Mouse (Mus musculus): Measurements from ENCODE around the gene Adal. TPM values are rescaled to one million over a fixed set of nuclear protein-coding genes. Genes with fewer than 3 reads are reported as not detected.

Gene Adal
- polyA plus RNA-seq, 1 experiment from 2014 or later = 20.7 TPM

DNA sequence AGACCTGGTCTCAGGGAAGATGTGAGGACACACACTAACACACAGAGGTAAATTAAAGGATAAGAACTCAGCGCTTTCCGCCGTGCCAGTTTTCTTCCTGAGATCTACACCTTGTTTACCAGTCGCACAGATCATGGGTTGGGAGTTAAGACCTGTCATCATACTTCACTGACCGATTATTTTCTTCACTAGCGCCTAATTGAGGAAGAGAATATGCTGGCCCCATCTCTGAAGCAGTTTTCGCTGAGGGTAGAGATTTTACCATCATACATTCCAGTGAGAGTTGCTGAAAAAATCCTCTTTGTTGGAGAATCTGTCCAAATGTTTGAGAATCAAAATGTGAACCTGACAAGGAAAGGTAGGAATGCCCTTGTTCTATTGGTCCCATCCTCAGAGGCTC, 43.9 kb downstream of the Adal start:
- WGBS = 94% methylated on average over 7 of the region's 7 CpGs
- Histone ChIP-seq H3K4me3 (no peak overlapping the region), H3K27ac (no peak overlapping the region), H3K4me1 (no peaks in the 10 kb centered on the region), H3K27me3 (no peaks in the 10 kb centered on the region), H3K36me3 (peaks cover 70% of the 10 kb centered on the region), H3K9ac (no peak overlapping the region), H3K4me2 (replicated peaks) (no peak overlapping the region), H3K9me3 (no peaks in the 10 kb centered on the region)
- ATAC-seq (ENCODE audit: low FRiP score, low read depth) = no peak

DNA sequence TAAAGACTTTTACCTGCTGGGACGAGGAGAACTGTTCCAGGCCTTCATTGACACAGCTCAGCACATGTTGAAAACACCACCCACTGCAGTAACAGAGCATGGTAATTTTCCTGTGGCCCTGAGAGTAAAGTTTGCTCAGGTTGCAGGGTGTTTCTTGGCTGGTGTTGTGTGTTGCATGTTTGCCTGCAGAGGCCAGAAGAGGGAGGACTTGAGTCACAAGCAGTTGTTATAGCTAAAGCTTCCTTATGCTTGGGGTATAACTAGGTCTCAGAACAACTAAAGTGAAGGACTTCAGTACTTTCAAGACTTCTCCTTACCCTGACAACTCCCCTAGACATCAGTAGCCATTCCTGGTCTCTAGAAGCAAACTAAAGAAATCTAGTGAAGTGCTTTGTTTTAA, 48.3 kb downstream of the Adal start:
- no peaks in the 10 kb centered on the region for H3K9me3 ChIP-seq
- peaks cover 86% of the 10 kb centered on the region for H3K36me3 ChIP-seq
- H3K4me1 ChIP-seq = no peaks in the 10 kb centered on the region
- H3K4me2 ChIP-seq (replicated peaks) = no peak overlapping the region
- H3K27ac ChIP-seq = no peak overlapping the region
- no peak overlapping the region for H3K4me3 ChIP-seq
- ATAC-seq (ENCODE audit: low FRiP score, low read depth) = no peak
- no peak overlapping the region for H3K9ac ChIP-seq
- no peaks in the 10 kb centered on the region for H3K27me3 ChIP-seq
- WGBS = 56% methylated on average over 1 of the region's 1 CpGs

- Histone ChIP-seq H3K27ac (no peak overlapping the region), H3K4me1 (no peaks in the 10 kb centered on the region), H3K4me3 (no peak overlapping the region), H3K36me3 (peaks cover 98% of the 10 kb centered on the region), H3K9me3 (no peaks in the 10 kb centered on the region), H3K4me2 (replicated peaks) (no peak overlapping the region), H3K27me3 (no peaks in the 10 kb centered on the region), H3K9ac (no peak overlapping the region)
- no peak for ATAC-seq (ENCODE audit: low FRiP score, low read depth)
- WGBS = 92% methylated on average over 9 of the region's 9 CpGs
Measured at GRCm38 (mm10) chr2:121195466-121195865, 55.2 kb downstream of the Adal start.

DNA sequence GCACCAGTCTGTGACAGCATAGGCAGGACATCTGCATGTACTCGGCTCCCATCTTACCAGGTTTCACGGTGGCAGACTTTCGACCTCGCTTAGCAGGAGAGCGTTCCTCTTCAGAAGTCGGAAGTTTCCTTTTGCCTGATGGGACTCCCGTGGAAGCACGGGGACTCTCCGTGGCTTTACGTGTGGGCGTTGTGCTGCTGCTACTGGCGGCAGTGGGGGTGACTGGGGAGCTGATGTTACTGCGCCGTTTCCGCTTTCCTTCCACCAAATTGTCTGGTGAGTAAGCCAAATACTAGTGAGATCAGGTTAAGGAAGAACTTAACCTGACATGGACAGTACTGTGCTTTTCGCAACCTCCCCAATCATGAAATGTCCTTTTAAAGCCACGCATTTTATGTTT, 64.0 kb downstream of the Adal start:
- Histone ChIP-seq H3K9ac (no peak overlapping the region), H3K27me3 (no peaks in the 10 kb centered on the region), H3K4me1 (no peaks in the 10 kb centered on the region), H3K4me2 (replicated peaks) (no peak overlapping the region), H3K4me3 (no peak overlapping the region), H3K36me3 (peaks cover 96% of the 10 kb centered on the region), H3K9me3 (no peaks in the 10 kb centered on the region), H3K27ac (no peak overlapping the region)
- no peak for ATAC-seq (ENCODE audit: low FRiP score, low read depth)
- WGBS = 95% methylated on average over 17 of the region's 17 CpGs

Other genes with a start within 250 kb of the Adal start
- gene Ubr1, start 169.7 kb upstream of the Adal start, polyA plus RNA-seq (2015; fragmentation: Nextera tagmentation; extraction: Ambion mirVana) = 32.4 and 35.4 TPM in 2 replicates
- gene Tmem62, start 163.4 kb upstream of the Adal start, polyA plus RNA-seq (2015; fragmentation: Nextera tagmentation; extraction: Ambion mirVana) = 1.8 and 2.1 TPM in 2 replicates
- 39.3 and 42.0 TPM in 2 replicates for gene Ccndbp1, start 132.0 kb upstream of the Adal start, polyA plus RNA-seq (2015; fragmentation: Nextera tagmentation; extraction: Ambion mirVana)
- 1.1 and 1.2 TPM in 2 replicates for gene Epb42, start 103.4 kb upstream of the Adal start, polyA plus RNA-seq (2015; fragmentation: Nextera tagmentation; extraction: Ambion mirVana)
- gene Tgm5, start 54.6 kb upstream of the Adal start, polyA plus RNA-seq (2015; fragmentation: Nextera tagmentation; extraction: Ambion mirVana) = not detected in 2 replicates
- gene Tgm7, start 30.6 kb upstream of the Adal start, polyA plus RNA-seq (2015; fragmentation: Nextera tagmentation; extraction: Ambion mirVana) = not detected in 2 replicates
- 23.3 and 24.2 TPM in 2 replicates for gene Lcmt2, start 225 bp downstream of the Adal start, polyA plus RNA-seq (2015; fragmentation: Nextera tagmentation; extraction: Ambion mirVana)
- gene Tubgcp4, start 30.2 kb downstream of the Adal start, polyA plus RNA-seq (2015; fragmentation: Nextera tagmentation; extraction: Ambion mirVana) = 68.0 and 70.0 TPM in 2 replicates
- 10.1 and 10.5 TPM in 2 replicates for gene Zscan29, start 30.7 kb downstream of the Adal start, polyA plus RNA-seq (2015; fragmentation: Nextera tagmentation; extraction: Ambion mirVana)
- 89.9 and 99.6 TPM in 2 replicates for gene Trp53bp1, start 131.0 kb downstream of the Adal start, polyA plus RNA-seq (2015; fragmentation: Nextera tagmentation; extraction: Ambion mirVana)
- gene Map1a, start 149.2 kb downstream of the Adal start, polyA plus RNA-seq (2015; fragmentation: Nextera tagmentation; extraction: Ambion mirVana) = 3.1 and 4.5 TPM in 2 replicates
- gene Ppip5k1, start 215.0 kb downstream of the Adal start, polyA plus RNA-seq (2015; fragmentation: Nextera tagmentation; extraction: Ambion mirVana) = 8.1 and 8.8 TPM in 2 replicates
- gene Ckmt1, start 217.3 kb downstream of the Adal start, polyA plus RNA-seq (2015; fragmentation: Nextera tagmentation; extraction: Ambion mirVana) = 2.6 and 3.4 TPM in 2 replicates
- gene Strc, start 246.7 kb downstream of the Adal start, polyA plus RNA-seq (2015; fragmentation: Nextera tagmentation; extraction: Ambion mirVana) = not detected in 2 replicates